Mouse (Mus musculus): ENCODE data around the gene Ppp1r1c.

Ppp1r1c gene

DNA sequence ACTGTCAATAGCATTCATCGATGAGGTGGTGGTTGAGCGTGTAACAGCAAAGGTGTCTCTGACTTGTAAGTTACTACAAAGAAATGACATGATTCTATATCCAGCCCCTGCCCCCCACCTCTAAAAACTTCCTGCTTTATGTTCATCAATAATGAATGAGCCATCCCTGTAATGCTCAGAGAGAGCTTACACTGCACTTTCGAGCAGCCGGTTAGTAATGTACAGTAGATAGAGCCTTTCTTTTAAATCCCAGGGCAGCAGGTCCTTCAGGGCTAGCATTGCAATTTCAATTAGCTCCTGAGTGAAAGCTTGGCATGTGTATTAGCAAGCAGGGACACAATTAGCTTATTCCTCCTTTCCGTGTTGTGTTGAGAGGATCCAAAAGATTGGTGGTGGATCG lies at the start of gene Ppp1r1c:
Gene Ppp1r1c (plus strand): TSS at position 206 of the 400 bp plus-strand sequence.
- no peak for DNase-seq

DNA sequence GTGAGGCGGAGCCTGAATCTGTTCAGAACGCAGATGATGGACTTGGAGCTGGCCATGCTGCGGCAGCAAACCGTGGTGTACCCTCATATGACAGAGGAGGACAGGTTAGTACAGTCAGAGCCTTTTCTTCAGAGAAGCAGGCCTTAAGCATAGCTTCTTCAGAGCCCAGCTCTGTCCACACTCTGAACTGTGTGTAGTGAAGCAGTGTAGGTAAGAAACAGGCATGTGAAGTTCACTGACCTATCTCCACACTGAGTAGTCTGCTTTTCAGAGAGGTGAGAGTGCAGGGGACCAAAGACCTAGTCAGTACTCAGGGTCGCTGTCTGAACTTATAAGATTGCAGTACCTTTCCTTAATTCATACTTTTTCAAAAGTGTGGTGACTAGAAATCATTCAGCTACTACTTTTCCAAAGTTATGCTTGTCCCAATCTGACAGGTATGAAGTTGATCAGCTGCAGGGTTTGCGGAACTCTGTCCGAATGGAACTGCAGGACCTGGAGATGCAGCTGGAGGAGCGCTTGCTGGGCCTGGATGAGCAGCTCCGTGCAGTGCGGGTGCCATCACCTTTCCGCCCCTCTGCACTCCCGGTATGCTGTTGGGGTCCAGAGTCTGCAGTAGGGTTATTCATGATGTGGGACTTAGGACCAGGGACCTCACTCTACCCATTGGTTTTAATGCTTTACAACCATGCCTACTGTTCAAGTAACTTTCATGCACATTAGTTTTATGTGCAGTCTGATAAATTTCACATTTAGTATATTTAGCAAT lies 47.0 kb upstream of the Ppp1r1c start:
- no peak for DNase-seq

DNA sequence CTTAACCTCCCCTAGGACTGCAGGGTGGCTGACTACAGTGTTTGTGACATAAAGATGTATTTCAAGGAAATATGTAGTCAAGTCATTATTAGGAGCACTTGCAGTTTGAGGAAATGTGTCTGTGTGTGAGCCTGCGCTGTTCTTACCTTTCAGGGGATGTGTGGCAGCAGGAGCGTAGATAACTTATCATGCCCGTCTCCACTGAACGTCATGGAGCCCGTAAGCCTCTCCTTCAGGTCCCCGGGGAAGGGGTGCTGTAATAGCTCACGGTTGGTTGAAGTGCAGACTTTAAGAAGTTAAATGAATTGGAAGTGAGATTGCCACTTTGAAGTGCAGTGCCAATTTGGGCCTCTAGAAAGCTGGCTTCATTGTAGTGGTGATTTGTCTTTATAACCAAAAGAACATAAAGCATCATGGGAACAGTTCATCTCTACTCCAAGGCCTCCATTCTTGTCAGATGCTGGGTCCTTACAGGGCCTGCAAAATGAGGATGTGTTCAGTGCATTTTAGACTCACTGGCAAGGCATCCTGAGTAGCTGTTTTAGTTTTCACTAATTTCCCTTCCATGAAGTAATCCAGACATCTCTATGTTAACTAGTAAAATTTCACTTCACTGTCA lies 46.0 kb upstream of the Ppp1r1c start:
- no peak for DNase-seq

DNA sequence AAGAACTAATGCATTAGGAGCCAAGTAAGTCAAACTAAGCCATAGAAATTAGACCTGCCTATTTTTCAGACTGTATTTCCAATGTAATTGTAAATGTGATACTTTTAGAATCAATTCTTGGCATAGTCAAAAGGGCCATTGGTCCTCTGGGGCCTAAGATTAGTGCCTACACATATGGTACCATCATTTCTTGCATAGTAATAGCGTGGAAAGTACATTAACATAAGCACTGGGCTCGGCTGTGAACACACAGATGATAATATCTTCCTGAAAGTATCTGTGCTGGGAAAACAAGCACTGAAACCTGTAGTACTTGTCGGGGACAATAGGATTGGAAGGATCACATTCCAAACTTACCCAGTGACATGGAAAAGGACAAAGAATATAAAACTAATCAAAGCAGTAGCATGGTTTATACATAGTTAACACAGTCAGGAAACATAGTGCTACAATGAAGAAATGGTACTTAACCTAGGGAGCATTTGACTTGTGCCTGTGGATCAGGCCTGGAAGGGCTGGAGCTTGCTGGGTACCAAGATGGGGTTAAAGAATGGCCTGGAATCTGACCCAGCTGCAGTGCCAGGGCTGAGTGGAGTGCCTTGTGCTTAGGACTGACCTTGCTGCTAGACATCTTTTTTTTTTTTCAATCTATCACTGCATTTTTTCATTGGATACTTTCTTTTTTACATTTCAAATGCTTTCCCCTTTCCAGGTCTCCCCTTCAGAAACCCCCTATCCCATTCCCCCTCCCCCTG lies 42.9 kb upstream of the Ppp1r1c start:
- DNase-seq, result no peak

DNA sequence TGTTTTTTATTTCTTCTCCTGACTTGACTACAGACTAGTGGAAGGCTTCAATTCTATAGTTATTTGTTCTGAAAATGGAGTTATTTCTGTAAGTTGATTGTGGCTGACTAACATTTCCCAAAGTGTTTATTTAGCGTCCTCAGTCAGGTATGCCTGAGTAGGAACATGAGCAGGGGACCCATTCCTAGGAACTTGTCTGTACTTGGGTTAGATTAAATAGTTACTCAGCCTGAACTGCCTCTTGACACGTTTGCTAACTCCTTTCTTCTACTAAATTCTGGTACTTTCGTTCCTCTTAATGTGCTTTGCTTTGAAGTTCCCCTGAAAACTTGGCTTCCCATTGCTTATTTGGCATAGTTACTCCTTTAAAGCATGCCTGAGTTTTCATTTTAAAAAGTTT lies 42.1 kb upstream of the Ppp1r1c start:
- DNase-seq, result no peak

DNA sequence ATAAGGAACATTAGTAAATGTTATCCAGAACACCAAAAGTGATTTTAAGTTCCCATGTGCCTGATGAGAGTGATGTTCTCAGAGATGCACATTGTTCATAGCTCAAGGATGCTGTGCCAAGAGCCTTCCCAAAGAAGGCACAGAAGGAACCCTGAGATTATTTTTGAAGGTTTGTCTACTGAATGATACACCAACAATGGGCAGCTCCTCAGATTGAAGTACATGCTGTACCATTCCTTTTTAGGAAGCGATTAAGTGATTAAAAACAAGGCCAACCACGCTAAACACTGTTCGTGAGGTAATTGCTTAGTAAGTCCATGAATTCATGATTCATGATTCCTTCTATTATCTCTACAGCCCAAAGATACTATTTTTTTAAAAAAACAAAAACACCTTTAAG lies 32.3 kb upstream of the Ppp1r1c start:
- DNase-seq, result no peak

DNA sequence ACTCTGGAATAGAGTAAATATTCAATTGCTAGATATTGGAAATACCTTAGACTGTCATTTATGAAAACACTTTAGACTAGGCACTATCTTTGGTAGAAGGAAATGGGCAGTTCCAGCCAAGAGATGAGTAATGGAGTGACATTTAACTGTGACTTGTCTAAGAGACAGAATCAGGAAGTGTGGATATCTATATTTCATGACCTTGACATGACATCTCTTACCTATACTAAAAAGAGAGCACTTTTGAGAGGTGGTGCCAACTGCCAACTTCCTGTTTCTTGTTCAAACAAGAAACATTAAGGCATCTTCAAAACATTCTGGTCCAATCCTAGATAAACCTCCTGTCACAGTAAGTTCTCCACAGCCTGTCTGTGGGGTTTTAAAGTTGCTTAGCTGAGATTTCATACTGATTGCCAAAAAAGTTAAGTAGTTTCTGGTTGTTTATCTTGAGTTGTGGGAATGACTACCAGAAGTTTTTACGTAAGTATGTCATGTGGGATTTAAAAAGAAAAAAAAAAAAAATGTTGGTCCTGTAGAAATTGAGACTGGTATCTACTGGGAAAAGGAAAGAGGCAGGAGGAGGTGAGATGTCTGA lies 29.8 kb upstream of the Ppp1r1c start:
- DNase-seq, result no peak

DNA sequence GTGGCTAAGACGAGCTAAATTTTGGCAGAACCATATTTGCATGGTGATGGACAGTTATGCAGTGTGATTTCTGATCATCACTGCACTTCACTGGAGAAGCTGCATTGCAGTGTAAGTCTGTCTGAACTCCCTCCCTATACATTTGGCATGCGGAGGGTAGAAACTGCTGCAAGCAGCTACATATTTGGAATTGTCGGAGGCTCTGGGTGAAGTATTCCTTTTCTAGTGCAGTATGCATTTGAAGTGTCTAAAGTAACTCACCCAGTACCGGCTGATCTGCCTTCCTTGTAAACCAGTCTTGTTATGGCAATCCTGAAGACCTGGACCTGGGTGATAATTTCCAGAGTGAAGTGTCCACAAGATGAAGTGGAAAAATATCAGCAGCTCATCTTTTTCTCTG lies 25.9 kb upstream of the Ppp1r1c start:
- DNase-seq, result no peak

DNA sequence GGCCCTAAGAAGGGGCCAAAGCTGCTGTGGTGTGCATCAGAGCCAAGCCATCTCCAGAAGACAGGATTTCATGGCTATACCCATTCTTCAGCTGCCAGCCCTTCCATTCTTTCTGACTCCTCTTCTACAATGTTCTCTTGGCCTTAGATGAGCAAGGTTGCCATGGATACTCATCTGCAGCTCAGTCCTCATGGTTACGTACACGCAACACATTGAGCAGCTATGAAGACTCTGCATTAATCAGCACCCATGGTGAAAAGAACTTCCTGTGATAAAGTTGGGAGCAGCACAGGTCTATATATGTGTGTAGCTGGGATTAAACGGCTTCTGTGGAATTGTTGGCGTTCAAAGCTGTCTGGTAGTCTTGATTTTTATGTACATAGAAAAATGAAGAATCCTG lies 24.3 kb upstream of the Ppp1r1c start:
- DNase-seq, result no peak

DNA sequence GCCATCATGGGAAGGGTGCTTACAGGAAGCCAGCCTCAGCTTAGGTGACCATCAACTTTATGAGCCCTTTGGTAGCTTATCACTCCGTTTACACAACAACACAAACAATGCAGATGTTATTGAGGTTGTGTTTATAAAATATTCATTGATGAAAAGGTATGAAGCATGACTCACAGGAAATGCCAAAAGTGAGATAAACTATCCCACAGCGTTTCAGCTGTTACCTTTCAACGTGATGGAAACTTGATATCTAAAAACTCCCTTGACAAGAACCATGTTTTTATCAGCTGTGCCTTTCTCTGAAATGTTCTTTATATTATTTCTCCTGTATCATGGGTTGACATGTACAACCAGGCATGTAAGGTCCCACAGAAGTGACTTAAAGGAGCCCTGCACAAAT lies 16.7 kb upstream of the Ppp1r1c start:
- DNase-seq, result no peak

DNA sequence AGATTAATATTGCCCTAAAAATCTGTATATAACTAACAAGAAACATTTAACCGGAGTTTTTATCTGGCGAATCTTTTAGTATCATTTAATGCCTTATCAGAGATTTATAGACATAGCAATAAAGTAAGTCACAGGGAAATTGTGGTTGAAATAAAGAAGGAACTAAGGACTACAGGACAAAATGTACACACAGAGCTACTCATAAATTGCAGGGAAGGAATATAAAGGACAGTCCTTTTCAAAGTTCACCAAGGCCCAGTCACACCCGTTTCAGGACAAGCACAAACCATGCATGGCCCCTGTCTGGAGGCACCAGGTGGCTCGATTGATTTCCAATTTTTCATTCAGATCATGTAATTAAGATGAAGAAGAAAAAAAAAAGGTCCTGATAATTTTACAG lies 12.4 kb upstream of the Ppp1r1c start:
- no peak for DNase-seq

DNA sequence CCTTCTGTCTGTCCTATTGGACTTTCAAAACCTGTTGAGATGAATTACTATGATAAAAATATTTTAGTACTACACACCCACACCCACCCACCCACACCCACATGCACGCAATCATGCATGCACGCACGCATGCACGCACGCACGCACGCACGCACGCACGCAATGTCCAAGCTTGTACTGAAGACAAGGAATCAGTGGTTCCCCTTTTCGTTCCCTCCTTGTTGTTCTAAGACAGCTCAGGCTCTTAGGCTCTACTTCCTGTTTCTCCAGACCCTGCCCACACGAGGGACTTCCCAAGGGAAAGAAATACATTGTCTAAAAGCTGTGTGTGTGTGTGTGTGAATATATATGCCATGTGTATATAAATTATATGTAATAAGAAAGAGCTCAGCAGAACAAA lies 11.6 kb upstream of the Ppp1r1c start:
- DNase-seq, result no peak

DNA sequence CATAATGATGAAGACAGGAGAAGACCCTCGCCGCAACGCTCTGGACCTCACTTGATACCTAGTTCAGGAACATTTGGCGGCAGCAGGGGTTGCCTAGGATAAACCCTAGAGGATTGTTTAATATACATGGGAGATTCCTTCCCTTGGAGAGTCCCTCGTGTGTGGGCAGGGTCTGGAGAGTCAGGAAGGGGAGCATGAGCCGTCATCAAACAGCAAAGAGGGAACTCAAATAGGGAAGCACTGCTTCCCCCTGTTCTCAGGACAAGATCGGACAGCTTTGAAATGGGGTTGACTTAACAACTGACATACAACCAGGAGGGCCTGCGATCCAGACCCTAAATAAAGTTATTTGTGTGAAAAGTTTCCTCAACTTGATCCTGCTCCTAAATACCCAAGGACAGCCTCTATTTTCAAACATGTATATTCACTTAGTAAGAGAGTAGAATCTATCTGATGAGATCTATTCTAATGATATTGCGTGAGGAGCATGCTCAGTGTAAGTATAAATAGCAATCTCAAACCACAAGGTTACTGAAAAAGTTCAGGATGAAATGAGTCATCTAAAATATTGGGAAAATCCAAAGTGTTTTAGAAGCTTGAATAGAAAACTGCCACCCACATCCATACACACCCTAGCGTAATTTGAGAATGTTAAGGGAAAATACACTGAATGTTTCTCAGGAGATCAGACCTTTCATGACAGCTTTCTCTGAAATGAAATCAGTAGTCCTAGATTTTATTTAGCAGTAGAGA lies 10.9 kb upstream of the Ppp1r1c start:
- no peak for DNase-seq

DNA sequence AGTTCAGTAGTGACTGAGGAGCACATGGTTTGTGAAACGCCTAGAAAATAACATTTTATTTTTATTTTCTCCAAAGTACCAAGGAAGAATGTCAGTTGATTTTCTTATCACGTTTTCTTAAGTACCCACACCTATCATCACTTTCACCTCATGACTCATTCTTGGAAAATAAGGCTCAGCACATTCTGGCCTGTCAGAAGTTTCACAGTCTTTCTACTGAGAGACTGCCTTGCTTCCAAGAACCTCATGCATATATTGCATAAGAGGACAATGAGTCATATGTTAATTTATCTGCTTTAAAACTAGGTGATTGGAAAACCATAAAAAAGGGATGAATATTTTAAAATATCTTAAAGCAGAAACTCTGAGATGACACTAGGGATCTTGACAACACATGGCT lies 9.4 kb upstream of the Ppp1r1c start:
- DNase-seq, result no peak

DNA sequence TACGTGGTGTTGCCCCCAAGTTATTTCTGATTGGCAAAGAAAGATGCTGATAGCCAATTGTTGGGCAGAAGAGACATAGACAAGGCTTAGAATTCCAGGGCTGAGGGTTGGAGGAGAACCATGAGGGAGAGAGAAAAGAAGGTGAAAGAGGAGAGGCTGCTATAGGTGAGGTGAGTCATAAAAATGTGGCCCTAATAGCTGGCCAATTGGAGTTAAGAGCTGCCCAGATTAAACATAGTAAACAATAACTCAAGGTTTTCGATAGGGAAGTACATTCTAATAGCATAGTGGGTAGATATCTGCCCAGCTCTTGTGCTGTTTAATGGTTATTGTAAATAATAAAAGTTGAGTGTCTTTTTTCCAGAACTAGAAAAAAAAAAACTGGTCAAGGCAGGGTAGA lies 2.8 kb upstream of the Ppp1r1c start:
- DNase-seq, result no peak

DNA sequence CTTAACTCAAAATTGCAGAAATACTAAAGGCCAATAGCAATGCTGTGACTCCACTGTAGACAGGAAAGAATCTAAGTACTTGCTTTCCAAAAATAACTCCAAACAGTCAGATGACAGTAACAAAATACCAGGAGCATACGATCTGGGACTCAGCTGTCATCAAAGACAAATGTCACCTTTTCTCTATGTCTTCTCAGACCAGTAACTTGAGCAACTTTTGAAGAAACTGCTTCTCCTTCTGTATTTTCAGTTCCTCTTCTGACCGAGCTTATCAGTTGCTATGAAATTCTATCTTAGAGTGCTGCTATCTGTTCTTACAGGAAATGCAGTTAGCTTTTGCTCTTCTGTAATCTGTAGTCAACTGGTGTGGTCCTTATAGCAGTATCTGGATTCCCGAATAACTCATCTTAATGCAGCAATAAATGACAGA lies 6.1 kb downstream of the Ppp1r1c start:
- no peak for DNase-seq

DNA sequence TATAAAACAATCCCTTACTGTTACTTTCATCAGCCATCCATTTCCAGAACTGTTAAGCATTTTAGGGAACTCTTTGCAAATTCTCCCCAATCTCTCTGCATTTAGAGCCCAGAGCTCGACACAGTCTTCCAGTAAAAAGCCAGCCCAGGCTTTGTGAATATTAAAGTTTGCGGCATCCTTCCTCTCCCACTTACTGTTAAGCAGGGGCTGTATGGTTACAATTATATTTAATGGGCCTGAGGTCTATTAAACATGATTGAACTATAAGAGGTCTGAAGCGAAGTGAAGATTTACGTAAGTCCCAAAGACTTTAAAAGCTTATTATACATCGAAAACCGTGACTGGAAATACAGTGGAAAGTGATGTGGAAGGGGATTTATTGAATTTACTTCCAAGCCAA lies 7.2 kb downstream of the Ppp1r1c start:
- no peak for DNase-seq

DNA sequence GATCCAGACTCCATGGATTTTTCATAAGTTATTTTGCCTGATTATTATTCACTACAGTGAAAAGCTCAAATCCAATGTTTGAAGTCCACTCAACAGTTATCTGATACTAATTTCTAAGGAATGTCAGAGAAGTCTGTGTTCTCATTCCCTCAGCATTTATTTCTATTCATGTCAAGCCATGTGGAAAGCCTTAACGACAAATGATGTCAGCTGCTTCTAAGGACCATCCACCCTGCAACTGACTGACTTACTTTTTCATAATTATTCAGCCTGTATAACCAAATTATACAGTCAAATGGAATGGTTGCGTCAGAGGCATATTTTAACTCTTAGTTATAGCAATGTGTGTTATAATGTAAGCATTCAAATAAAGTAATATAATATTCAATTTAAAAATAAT lies 8.3 kb downstream of the Ppp1r1c start:
- DNase-seq, result no peak

DNA sequence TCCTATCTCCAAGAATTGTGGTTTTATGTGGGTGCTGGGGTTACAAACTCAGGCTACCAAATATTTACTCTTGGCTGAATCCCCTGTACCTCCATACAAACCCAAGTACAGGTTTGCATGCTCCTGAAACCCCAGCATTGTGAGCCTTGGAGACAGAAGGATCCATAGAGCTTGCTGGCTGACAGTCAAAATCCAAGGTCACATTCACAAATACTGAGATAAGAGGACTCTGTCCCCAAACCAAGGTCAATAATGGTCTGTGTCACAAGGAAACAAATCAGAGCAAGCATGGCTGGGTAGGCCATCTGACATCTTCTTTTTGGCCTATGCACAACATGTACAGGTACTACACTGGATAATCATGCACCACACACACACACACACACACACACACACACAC lies 10.3 kb downstream of the Ppp1r1c start:
- no peak for DNase-seq

DNA sequence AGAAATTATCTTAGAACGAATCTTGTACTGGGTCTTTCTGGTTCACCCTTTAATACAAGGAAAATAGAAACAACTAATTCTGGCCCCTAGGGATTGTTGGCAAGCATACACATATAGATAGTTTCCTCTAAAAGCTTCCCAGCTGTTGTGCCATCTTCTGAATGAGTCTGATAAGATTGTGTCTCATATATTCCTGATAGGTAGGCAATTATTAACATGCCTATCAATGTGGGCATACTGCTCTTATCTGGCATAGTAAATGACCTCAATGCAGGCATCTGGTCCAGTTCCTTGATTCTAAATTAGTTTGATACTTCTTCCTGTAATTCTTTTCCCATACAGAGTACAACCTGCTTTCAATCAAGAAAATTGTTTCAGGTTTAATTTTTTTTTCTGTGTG lies 14.8 kb downstream of the Ppp1r1c start:
- no peak for DNase-seq

DNA sequence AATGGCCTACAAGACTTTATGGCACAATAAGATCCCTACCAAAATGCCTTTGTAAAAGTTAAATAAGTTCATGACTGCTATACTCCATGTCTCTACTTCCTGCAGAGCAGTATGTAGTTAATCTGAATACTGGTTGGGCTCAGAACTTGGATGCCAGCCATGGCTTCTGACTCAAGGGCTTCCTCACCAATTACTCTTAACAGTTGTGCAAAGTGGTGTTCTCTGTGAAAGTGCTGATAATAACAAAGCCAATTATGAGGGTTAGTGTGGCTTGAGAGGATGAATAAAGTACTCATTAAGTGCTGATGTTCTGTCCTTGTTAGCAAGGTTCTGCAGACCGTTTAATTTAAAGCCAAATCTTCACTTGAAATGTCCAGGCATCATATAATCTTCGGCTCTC lies 31.4 kb downstream of the Ppp1r1c start:
- no peak for DNase-seq

DNA sequence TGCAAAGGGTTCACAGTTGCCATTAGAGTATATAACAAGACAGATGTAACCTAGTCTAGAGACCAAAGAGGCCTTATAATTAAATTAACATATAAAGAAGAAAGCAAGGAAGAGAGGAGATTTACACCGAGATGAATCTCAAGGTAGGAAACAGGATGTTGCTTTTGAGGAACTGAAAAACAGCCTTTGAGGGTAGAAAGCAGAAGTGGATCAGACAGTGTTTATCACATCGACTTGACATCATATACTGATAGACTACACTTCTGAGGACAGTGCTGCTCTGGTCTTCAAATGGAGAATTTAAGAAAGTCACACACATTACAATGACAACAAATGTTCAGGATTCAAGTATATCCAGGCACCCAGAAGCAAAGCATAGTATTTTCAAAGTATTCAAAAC lies 34.4 kb downstream of the Ppp1r1c start:
- DNase-seq, result no peak

DNA sequence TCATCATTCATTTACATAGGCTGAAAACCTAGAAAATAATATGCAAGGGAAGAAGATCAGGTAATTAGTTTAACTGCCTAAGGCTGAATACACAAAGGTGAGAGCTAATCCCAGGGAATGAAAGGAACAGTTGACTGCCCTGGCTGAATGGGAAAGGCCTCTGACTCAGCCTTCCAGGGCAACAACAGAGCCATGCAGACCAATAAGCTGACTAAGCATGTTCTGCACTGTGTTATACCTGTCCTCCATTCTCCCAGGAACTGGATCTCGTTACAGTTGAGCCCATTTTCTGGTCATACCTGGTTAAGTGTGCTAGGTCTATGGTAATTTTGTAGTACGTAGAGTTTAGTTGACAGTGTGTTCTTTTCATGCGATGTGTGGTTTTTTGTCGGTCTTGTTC lies 36.6 kb downstream of the Ppp1r1c start:
- DNase-seq, result no peak
